Mouse (Mus musculus) granulocyte monocyte progenitor cell, adult 5-6 weeks (primary cell): ENCODE results near the gene Spata16. TPM values are rescaled to one million over a fixed set of nuclear protein-coding genes. Genes with fewer than 3 reads are reported as not detected.

ENCODE experiments used
- ATAC-seq: replicated peaks from 2 replicates; pipeline ENCODE4 v1.8.0; 2016; ENCODE audit warnings: mild to moderate bottlenecking, moderate TSS enrichment, inconsistent platforms; ENCODE audit not compliant: poor library complexity, severe bottlenecking
- total RNA-seq, 2 experiments: library from RNA; stranded (forward) in 1 of 2; stranded (reverse) in 1 of 2; fragments of 200-712, 200-1000 nt in 1 of 2; fragments of >200 nt in 1 of 2; fragmentation: Nextera tagmentation in 1 of 2; gene quantifications; 2 replicates each; pipeline ENCODE4 v1.2.3; 2014 to 2017

The Spata16 gene
- total RNA-seq, 2 experiments from 2014 or later, result not detected

- ATAC-seq, result no peak
Measured at GRCm38 (mm10) chr3:26968852-26969513, 331.6 kb downstream of the Spata16 start.

- ATAC-seq, result no peak
Measured at GRCm38 (mm10) chr3:26970529-26970928, 333.1 kb downstream of the Spata16 start.

- no peak for ATAC-seq
Measured at GRCm38 (mm10) chr3:26971276-26971675, 333.9 kb downstream of the Spata16 start.

GRCm38 (mm10) chr3:26972105-26972504 is 334.7 kb downstream of the Spata16 start:
- no peak for ATAC-seq

GRCm38 (mm10) chr3:26979603-26980002 is 342.2 kb downstream of the Spata16 start:
- no peak for ATAC-seq

GRCm38 (mm10) chr3:26980371-26980770 is 343.0 kb downstream of the Spata16 start:
- ATAC-seq, result no peak

GRCm38 (mm10) chr3:26981979-26982623 is 344.7 kb downstream of the Spata16 start:
- ATAC-seq, result no peak

- ATAC-seq, result no peak
Measured at GRCm38 (mm10) chr3:26983749-26984148, 346.3 kb downstream of the Spata16 start.

GRCm38 (mm10) chr3:27006844-27007243 is 369.4 kb downstream of the Spata16 start:
- ATAC-seq, result no peak

- no peak for ATAC-seq
Measured at GRCm38 (mm10) chr3:27027957-27028356, 390.5 kb downstream of the Spata16 start.

- ATAC-seq, result no peak
Measured at GRCm38 (mm10) chr3:27028526-27028925, 391.1 kb downstream of the Spata16 start.

- no peak for ATAC-seq
Measured at GRCm38 (mm10) chr3:27030067-27030857, 392.8 kb downstream of the Spata16 start.
